Mouse (Mus musculus) myocyte (in vitro differentiated cells): ENCODE data around the gene Adamts13.
A peak's percentile ranks its signal among the peaks of the same experiment; 100 is the strongest.

ENCODE experiments used
- CEBPB ChIP-seq: IDR thresholded peaks from 2 replicates; pipeline ENCODE4 v1.6.1; 2011; ENCODE audit warnings: mild to moderate bottlenecking, moderate library complexity; ENCODE audit not compliant: poor library complexity, insufficient read depth, severe bottlenecking
- E2F4 ChIP-seq: IDR thresholded peaks from one replicate; pipeline ENCODE4 v1.6.1; 2011; ENCODE audit warnings: mild to moderate bottlenecking, control low read depth, moderate library complexity; ENCODE audit not compliant: insufficient read depth
- MAX ChIP-seq: IDR thresholded peaks from one replicate; pipeline ENCODE4 v1.6.1; 2011; ENCODE audit warnings: low read depth, mild to moderate bottlenecking, control low read depth
- MYOD1 ChIP-seq, 3 experiments: IDR thresholded peaks; one replicate each; pipeline ENCODE4 v1.6.1; 2011; ENCODE audit warnings: control low read depth in 2 of 3, low read depth in 2 of 3, mild to moderate bottlenecking in 2 of 3, moderate library complexity in 1 of 3; ENCODE audit not compliant: insufficient read length in 2 of 3, control insufficient read depth in 1 of 3
- MYOG ChIP-seq, 3 experiments: IDR thresholded peaks; one replicate each; pipeline ENCODE4 v1.6.1; 2011; ENCODE audit warnings: control low read depth in 2 of 3, low read depth in 2 of 3, mild to moderate bottlenecking in 2 of 3; ENCODE audit not compliant: insufficient read length in 2 of 3, control insufficient read depth in 1 of 3, insufficient read depth in 1 of 3
- POLR2A ChIP-seq: IDR thresholded peaks from one replicate; pipeline ENCODE4 v1.6.1; 2011; ENCODE audit warnings: low read depth, mild to moderate bottlenecking, control low read depth, moderate library complexity; ENCODE audit not compliant: insufficient read length
- POLR2AphosphoS2 ChIP-seq: IDR thresholded peaks from one replicate; pipeline ENCODE4 v1.6.1; 2011; ENCODE audit warnings: low read depth, control low read depth; ENCODE audit not compliant: insufficient read length
- REST ChIP-seq: IDR thresholded peaks from one replicate; pipeline ENCODE4 v1.6.1; 2011; ENCODE audit warnings: mild to moderate bottlenecking, control low read depth, moderate library complexity; ENCODE audit not compliant: insufficient read depth, insufficient read length
- SRF ChIP-seq: IDR thresholded peaks from one replicate; pipeline ENCODE4 v1.6.1; 2011; ENCODE audit warnings: low read depth; ENCODE audit not compliant: control insufficient read depth, insufficient read length
- TCF12 ChIP-seq: IDR thresholded peaks from one replicate; pipeline ENCODE4 v1.6.1; 2011; ENCODE audit warnings: mild to moderate bottlenecking, control low read depth; ENCODE audit not compliant: poor library complexity, insufficient read depth, severe bottlenecking
- USF1 ChIP-seq: IDR thresholded peaks from one replicate; pipeline ENCODE4 v1.6.1; 2011; ENCODE audit warnings: low read depth, mild to moderate bottlenecking, control low read depth, moderate library complexity

DNA sequence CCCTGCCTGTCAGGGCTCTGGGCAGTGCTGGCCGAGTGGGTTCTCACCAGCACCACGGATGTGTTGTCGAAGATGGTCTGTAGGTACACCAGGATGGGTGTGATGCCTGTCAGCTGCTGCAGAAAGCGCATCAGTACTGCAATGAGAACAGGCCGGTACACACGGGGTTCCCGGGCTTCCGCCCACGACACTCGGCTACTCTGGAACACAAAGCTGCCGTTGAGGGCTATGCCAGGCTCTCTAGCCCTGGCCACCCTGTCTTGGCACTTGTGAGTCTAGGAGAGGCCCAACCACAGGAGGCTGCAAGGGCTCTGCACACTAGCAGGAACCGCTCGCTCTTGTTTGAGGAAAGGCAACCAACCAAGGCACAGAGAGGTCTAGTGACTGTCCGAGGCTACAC is 50.9 kb downstream of the Adamts13 start:
- TF ChIP-seq E2F4 (no peak), POLR2A (no peak), POLR2AphosphoS2 (peak; percentile 64), SRF (no peak), MYOD1 (IDR thresholded peaks at IDR 0.05; ENCODE audit: control insufficient read depth in 1 of 3, insufficient read length in 2 of 3, low read depth in 2 of 3) (no peak), TCF12 (no peak), MYOG (IDR thresholded peaks at IDR 0.05; ENCODE audit: control insufficient read depth in 1 of 3, insufficient read depth in 1 of 3, insufficient read length in 2 of 3, low read depth in 2 of 3) (no peak), USF1 (no peak), MAX (no peak), REST (no peak), CEBPB (no peak)
